Mouse (Mus musculus): ENCODE measurements around the gene Pard3b.

- TF ChIP-seq POLR2A (IDR thresholded peaks at IDR 0.05; ENCODE audit: insufficient read depth, low read depth, low read length) (no peak), CTCF (IDR thresholded peaks at IDR 0.05) (no peak), EP300 (IDR thresholded peaks at IDR 0.05; ENCODE audit: insufficient read depth, low read depth, low read length) (no peak)
Measured at GRCm38 (mm10) chr1:62334196-62334595, 695.6 kb downstream of the Pard3b start.
